Mouse (Mus musculus) embryonic fibroblast, embryonic 13.5 days (primary cell): ENCODE results near the gene Cdhr2.

ENCODE experiments used
- CTCF ChIP-seq: IDR thresholded peaks from 2 replicates; pipeline ENCODE4 v1.5.1; 2011; ENCODE audit warnings: mild to moderate bottlenecking, control low read depth, low read length, moderate library complexity, borderline replicate concordance; ENCODE audit not compliant: insufficient read depth
- POLR2A ChIP-seq: IDR thresholded peaks from 2 replicates; pipeline ENCODE4 v1.6.1; 2011; ENCODE audit warnings: low read depth, mild to moderate bottlenecking, control low read depth, low read length, moderate library complexity

- TF ChIP-seq CTCF (no peak), POLR2A (no peak)
Measured at GRCm38 (mm10) chr13:54704890-54705289, 3.6 kb downstream of the Cdhr2 start.
